Mouse (Mus musculus) brown adipose tissue, adult 24 weeks (tissue): Measurements from ENCODE around the gene Mcrip2. TPM values are rescaled to one million over a fixed set of nuclear protein-coding genes. Genes with fewer than 3 reads are reported as not detected.

Experiments used
- H3K27ac ChIP-seq: fragments of 200-500 bp; replicated peaks from 2 replicates; pipeline ENCODE4 v1.5.1; 2012; ENCODE audit warnings: low read depth, mild to moderate bottlenecking, low read length
- H3K4me1 ChIP-seq: fragments of 200-500 bp; 2 replicates; pipeline ENCODE4 v1.6.1; 2012; ENCODE audit warnings: low read length, mixed read lengths; ENCODE audit not compliant: control insufficient read depth, insufficient read depth, insufficient read length
- H3K4me3 ChIP-seq: fragments of 200-500 bp; 2 replicates; pipeline ENCODE4 v1.5.1; 2012; ENCODE audit warnings: low read depth, mild to moderate bottlenecking, low read length, moderate library complexity; ENCODE audit not compliant: insufficient read depth
- polyA plus RNA-seq: library from polyadenylated mRNA; stranded (reverse); fragments of >200 nt; gene quantifications from 2 replicates; pipeline ENCODE4 v1.2.4, GENCODE M21; 2012; ENCODE audit not compliant: missing spikeins, insufficient read depth, insufficient read length

The Mcrip2 gene
- polyA plus RNA-seq, 1 experiment: 432 TPM

- Histone ChIP-seq H3K4me3 (peak within 1 kb of the TSS; percentile 44), H3K4me1 (peaks cover 18% of the 10 kb centered on the region), H3K27ac (peak within 1 kb of the TSS; percentile 50)
Observed at GRCm38 (mm10) chr17:25837076-25837410, 31.5 kb downstream of the Mcrip2 start, which contains the start of gene Rhbdl1. Gene Rhbdl1 (minus strand): TSS chr17:25837295.

GRCm38 (mm10) chr17:25836397-25837075, 32.0 kb downstream of the Mcrip2 start:
- H3K27ac ChIP-seq: peak overlapping the region; percentile 50
- peaks cover 23% of the 10 kb centered on the region for H3K4me1 ChIP-seq

GRCm38 (mm10) chr17:25835816-25836215, 32.7 kb downstream of the Mcrip2 start:
- Histone ChIP-seq H3K4me1 (peaks cover 25% of the 10 kb centered on the region), H3K4me3 (peak overlapping the region; percentile 44), H3K27ac (peak overlapping the region; percentile 50; the same call in 1 of the 2 replicates)

More at GRCm38 (mm10) chr17:25836397-25837075, 32.0 kb downstream of the Mcrip2 start:
- H3K4me3 ChIP-seq: peak overlapping the region; percentile 44

GRCm38 (mm10) chr17:25835301-25835700, 33.3 kb downstream of the Mcrip2 start:
- H3K4me1 ChIP-seq: peaks cover 25% of the 10 kb centered on the region
- H3K4me3 ChIP-seq: peak overlapping the region; percentile 76; the same call in 1 of the 2 replicates
- H3K27ac ChIP-seq: no peak overlapping the region

- Histone ChIP-seq H3K4me3 (peak overlapping the region; percentile 76), H3K27ac (no peak overlapping the region; the same call in 1 of the 2 replicates), H3K4me1 (peaks cover 26% of the 10 kb centered on the region)
Observed at GRCm38 (mm10) chr17:25834595-25835222, 33.9 kb downstream of the Mcrip2 start.

GRCm38 (mm10) chr17:25833961-25834594, 34.5 kb downstream of the Mcrip2 start:
- Histone ChIP-seq H3K4me1 (peaks cover 31% of the 10 kb centered on the region), H3K27ac (peak overlapping the region; percentile 96), H3K4me3 (peak overlapping the region; percentile 76)

- H3K4me1 ChIP-seq: peaks cover 31% of the 10 kb centered on the region
Observed at GRCm38 (mm10) chr17:25833291-25833663, 35.3 kb downstream of the Mcrip2 start, which contains the start of gene Stub1. Gene Stub1 (minus strand): TSS chr17:25833404.

GRCm38 (mm10) chr17:25832436-25833290, 35.9 kb downstream of the Mcrip2 start:
- peak overlapping the region; percentile 87 for H3K4me3 ChIP-seq
- peak overlapping the region; percentile 96 for H3K27ac ChIP-seq
- H3K4me1 ChIP-seq: peaks cover 31% of the 10 kb centered on the region

More at GRCm38 (mm10) chr17:25833291-25833663, 35.3 kb downstream of the Mcrip2 start, which contains the start of gene Stub1:
- Histone ChIP-seq H3K4me3 (peak within 1 kb of the TSS; percentile 87), H3K27ac (peak within 1 kb of the TSS; percentile 96)

GRCm38 (mm10) chr17:25831451-25832281, 36.9 kb downstream of the Mcrip2 start:
- Histone ChIP-seq H3K27ac (0 out of 2 replicates have a peak overlapping the region, but pooled peaks have one; percentile 10), H3K4me1 (peaks cover 31% of the 10 kb centered on the region), H3K4me3 (peak overlapping the region; percentile 87)

GRCm38 (mm10) chr17:25830806-25831431, 37.6 kb downstream of the Mcrip2 start:
- Histone ChIP-seq H3K4me3 (no peak overlapping the region), H3K27ac (no peak overlapping the region), H3K4me1 (peaks cover 26% of the 10 kb centered on the region)

GRCm38 (mm10) chr17:25830200-25830753, 38.3 kb downstream of the Mcrip2 start:
- Histone ChIP-seq H3K4me1 (peaks cover 20% of the 10 kb centered on the region), H3K4me3 (peak overlapping the region; percentile 1; the same call in 1 of the 2 replicates), H3K27ac (no peak overlapping the region)

GRCm38 (mm10) chr17:25829558-25830017, 39.0 kb downstream of the Mcrip2 start:
- peaks cover 18% of the 10 kb centered on the region for H3K4me1 ChIP-seq
- no peak overlapping the region for H3K27ac ChIP-seq

More at GRCm38 (mm10) chr17:25829558-25830017, 39.0 kb downstream of the Mcrip2 start:
- H3K4me3 ChIP-seq: peak overlapping the region; percentile 78
